ENCODE assay signal across 9 mouse cellular contexts in genomic region chr9:117252411-117252861, GRCm38 (mm10).
DNase-seq lines count a peak whose midpoint lies in the region; ATAC-seq and TF ChIP-seq lines count a peak whose summit lies in the region.
"Had no signal": no experiment of that assay in that cellular context is flagged by ENCODE, and none has a peak within 500 bp of the region (broad histone marks: within the 10 kb centered on the region; RNA-seq: fewer than 3 reads in every experiment).

No protein-coding gene starts in this region.

- H3K36me3 ChIP-seq in forebrain, embryonic 11.5 days (ENCODE audit: control insufficient read depth, insufficient read depth, low read length): no peaks in the 10 kb centered on the region
- no peaks in the 10 kb centered on the region for H3K36me3 ChIP-seq in heart, embryonic 14.5 days (ENCODE audit: control insufficient read depth, insufficient read depth, low read length)
- no peaks in the 10 kb centered on the region for H3K36me3 ChIP-seq in lung, postnatal 0 days (ENCODE audit: insufficient read depth, low read length)
- H3K36me3 ChIP-seq: G1E had no signal

- no peaks in the 10 kb centered on the region for H3K27me3 ChIP-seq in forebrain, embryonic 11.5 days (ENCODE audit: control insufficient read depth, insufficient read depth, low read length)
- H3K27me3 ChIP-seq in heart, embryonic 14.5 days (ENCODE audit: control insufficient read depth, insufficient read depth, low read length): no peaks in the 10 kb centered on the region
- H3K27me3 ChIP-seq in lung, postnatal 0 days (replicated peaks; ENCODE audit: insufficient read depth, low read length): no peaks in the 10 kb centered on the region

- TF ChIP-seq CTCF in lung, postnatal 0 days (IDR thresholded peaks at IDR 0.05): no peak

- H3K4me3 ChIP-seq in forebrain, embryonic 11.5 days (ENCODE audit: low read depth, low read length): peak overlapping the region; percentile 42
- peak overlapping the region; percentile 52 to 63 for H3K4me3 ChIP-seq in heart, embryonic 14.5 days (ENCODE audit: control insufficient read depth in 1 of 2, insufficient read depth in 1 of 2, low read depth in 1 of 2, low read length in 2 of 2)
- H3K4me3 ChIP-seq in lung, postnatal 0 days (ENCODE audit: low read depth, low read length): peak overlapping the region; percentile 72

- peak; percentile 55 for DNase-seq in ovary, postnatal 36 days (ENCODE audit: low spot score)
- DNase-seq in ovary, postnatal 10 days (ENCODE audit: low spot score): no peak
- peak; percentile 63 for DNase-seq in forebrain, embryonic 11.5 days (ENCODE audit: low spot score)
- peak; percentile 80 for DNase-seq in kidney, postnatal 10 days
- peak; percentile 92 for DNase-seq in lung, postnatal 0 days (ENCODE audit: low spot score)
- DNase-seq in right cerebral cortex, postnatal 10 days (ENCODE audit: low spot score in 2 of 2): peak; percentile 32 to 33
- DNase-seq in spleen, postnatal 14 days (ENCODE audit: low spot score in 2 of 2): no peak

- TF ChIP-seq EP300 in lung, postnatal 0 days (IDR thresholded peaks at IDR 0.05): no peak

- H3K27ac ChIP-seq in forebrain, embryonic 11.5 days (ENCODE audit: low read depth, low read length): no peak overlapping the region
- peak overlapping the region; percentile 59 to 73 for H3K27ac ChIP-seq in heart, embryonic 14.5 days (replicated peaks in 1 of 2; ENCODE audit: control insufficient read depth in 1 of 2, insufficient read depth in 1 of 2, low read depth in 2 of 2, low read length in 2 of 2)
- H3K27ac ChIP-seq in lung, postnatal 0 days (ENCODE audit: low read length): peak overlapping the region; percentile 85

- peak; percentile 60; the same call in 1 of the 2 replicates for ATAC-seq in forebrain, embryonic 11.5 days (replicated peaks; ENCODE audit: low FRiP score)
- peak; percentile 88 for ATAC-seq in heart, embryonic 14.5 days (ENCODE audit: insufficient number of reproducible peaks, insufficient read depth, low FRiP score, low read depth)
- peak; percentile 88 for ATAC-seq in lung, postnatal 0 days

- peaks cover 7% of the 10 kb centered on the region; the same call in 1 of the 2 replicates for H3K4me1 ChIP-seq in forebrain, embryonic 11.5 days (replicated peaks; ENCODE audit: control insufficient read depth, insufficient read depth, low read length)
- H3K4me1 ChIP-seq in heart, embryonic 14.5 days (ENCODE audit: control insufficient read depth in 2 of 2, insufficient read depth in 2 of 2, low read length in 2 of 2): peaks cover 9 to 21% of the 10 kb centered on the region in 2 experiments
- peaks cover 7% of the 10 kb centered on the region; the same call in 1 of the 2 replicates for H3K4me1 ChIP-seq in lung, postnatal 0 days (ENCODE audit: insufficient read depth, low read depth, low read length)

- H3K9me3 ChIP-seq in forebrain, embryonic 11.5 days (ENCODE audit: control insufficient read depth, low read length): no peaks in the 10 kb centered on the region
- H3K9me3 ChIP-seq in heart, embryonic 14.5 days (ENCODE audit: control insufficient read depth, low read length): no peaks in the 10 kb centered on the region
- H3K9me3 ChIP-seq in lung, postnatal 0 days (ENCODE audit: low read length): no peaks in the 10 kb centered on the region

- 1% methylated on average over 10 of the region's 10 CpGs for WGBS in forebrain, embryonic 11.5 days
- 1% methylated on average over 10 of the region's 10 CpGs for WGBS in heart, embryonic 14.5 days
- whole genome bisulfite sequencing in lung, postnatal 0 days: 2% methylated on average over 10 of the region's 10 CpGs

- H3K4me2 ChIP-seq in forebrain, embryonic 11.5 days (ENCODE audit: low read depth, low read length, severe bottlenecking): peak overlapping the region; percentile 76
- H3K4me2 ChIP-seq in heart, embryonic 14.5 days (ENCODE audit: low read length): peak overlapping the region; percentile 75
- H3K4me2 ChIP-seq in lung, postnatal 0 days (replicated peaks; ENCODE audit: low read depth, low read length): peak overlapping the region; percentile 72

- H3K9ac ChIP-seq in forebrain, embryonic 11.5 days (ENCODE audit: low read length): peak overlapping the region; percentile 59
- H3K9ac ChIP-seq in heart, embryonic 14.5 days (ENCODE audit: low read length): peak overlapping the region; percentile 82
- peak overlapping the region; percentile 76 for H3K9ac ChIP-seq in lung, postnatal 0 days (replicated peaks; ENCODE audit: low read depth)

Comparison
In these comparisons a context has a peak if more than half of its experiments do, and no peak if none do; other contexts are left out.
1. DNase-seq: peak in ovary, postnatal 36 days (single experiment), forebrain, embryonic 11.5 days (single experiment), kidney, postnatal 10 days (single experiment), lung, postnatal 0 days (single experiment) and right cerebral cortex, postnatal 10 days (2 of 2); none in ovary, postnatal 10 days (single experiment) and spleen, postnatal 14 days (0 of 2).
2. Peak in every context shown above with its lines, with median percentiles within 50 percentile points of each other: ATAC-seq, H3K4me2 ChIP-seq, H3K4me3 ChIP-seq and H3K9ac ChIP-seq.